Mouse (Mus musculus): Measurements from ENCODE around the gene Mettl7b.

DNA sequence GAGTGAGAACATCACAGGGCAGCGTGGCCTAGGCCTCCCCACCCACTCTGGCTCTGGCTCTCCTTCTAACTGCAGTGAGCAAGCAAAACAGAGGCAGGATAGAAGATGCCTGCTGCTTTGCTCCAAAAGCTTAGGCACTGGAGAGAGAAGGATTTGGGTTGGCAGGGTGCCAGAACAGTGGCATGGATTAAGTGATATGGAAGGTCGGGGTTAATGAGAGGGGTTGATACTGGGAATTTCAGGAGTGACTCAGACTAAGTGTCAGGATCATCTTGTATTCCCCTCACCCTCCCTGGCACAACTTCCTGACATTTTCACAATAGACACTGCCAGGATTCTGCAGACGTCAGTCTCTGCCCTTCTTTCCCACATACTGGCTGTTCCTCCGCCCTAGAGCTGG lies 32.4 kb downstream of the Mettl7b start:
- TF ChIP-seq CTCF (IDR thresholded peaks at IDR 0.05; ENCODE audit: borderline replicate concordance, insufficient read depth, low read depth, low read length) (no peak), POLR2A (IDR thresholded peaks at IDR 0.05; ENCODE audit: borderline replicate concordance, insufficient read depth, low read length) (no peak)

Data from cerebellum, adult 2 months (tissue).